In the genomic region with DNA sequence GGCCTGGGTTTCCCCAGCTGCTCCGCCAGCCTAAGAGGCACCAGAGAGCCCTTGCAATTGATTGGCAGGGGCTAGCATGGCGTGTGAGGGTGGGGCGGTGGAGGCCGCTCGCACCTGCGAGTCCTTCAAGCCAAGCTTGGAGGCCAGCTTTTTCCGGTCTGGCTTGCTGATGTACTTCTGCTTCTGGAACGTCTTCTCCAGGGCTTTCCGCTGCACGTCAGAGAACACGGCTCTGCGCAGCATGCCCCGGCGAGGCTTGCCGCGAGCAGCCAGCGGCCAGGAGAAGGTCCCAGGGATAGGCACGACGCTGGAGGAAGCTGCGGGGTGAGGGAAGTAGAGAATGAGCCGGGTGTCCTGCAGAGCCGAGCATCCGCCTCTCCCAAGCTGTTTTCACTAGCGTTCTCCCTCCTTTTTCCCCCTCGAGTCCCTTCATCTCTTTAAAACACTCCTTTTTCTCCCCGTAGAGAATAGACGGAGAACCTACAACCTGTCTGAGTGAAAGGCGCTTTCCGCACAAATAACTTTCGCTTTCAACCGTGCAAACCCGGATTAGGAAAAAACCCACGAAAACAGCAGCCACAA, we compare ENCODE assay signal across 9 mouse cellular contexts. TPM values are rescaled to one million over a fixed set of nuclear protein-coding genes. Genes with fewer than 3 reads are reported as not detected.
A peak's percentile ranks its signal among the peaks of the same experiment; 100 is the strongest.
DNase-seq lines count a peak whose midpoint lies in the region; ATAC-seq and TF ChIP-seq lines count a peak whose summit lies in the region.
"Had no signal": no experiment of that assay in that cellular context is flagged by ENCODE, and none has a peak within 500 bp of the region (broad histone marks: within the 10 kb centered on the region; RNA-seq: fewer than 3 reads in every experiment).

No protein-coding gene starts in this region.

- TF ChIP-seq CTCF in left cerebral cortex, adult 2 months (IDR thresholded peaks at IDR 0.05) = no peak
- TF ChIP-seq CTCF in liver, postnatal 0 days (IDR thresholded peaks at IDR 0.05; ENCODE audit: low read depth) = no peak

- TF ChIP-seq EP300 in liver, postnatal 0 days (IDR thresholded peaks at IDR 0.05; ENCODE audit: low read depth) = no peak

- H3K9me3 ChIP-seq in embryonic facial prominence, embryonic 10.5 days = no peaks in the 10 kb centered on the region
- H3K9me3 ChIP-seq in hindbrain, embryonic 14.5 days (ENCODE audit: control insufficient read depth, low read length) = no peaks in the 10 kb centered on the region
- H3K9me3 ChIP-seq in liver, postnatal 0 days (ENCODE audit: low read length) = no peaks in the 10 kb centered on the region
- H3K9me3 ChIP-seq in neural tube, embryonic 15.5 days (replicated peaks) = no peaks in the 10 kb centered on the region

- H3K27ac ChIP-seq in left cerebral cortex, adult 2 months = no peak overlapping the region
- peak overlapping the region; percentile 19; the same call in 1 of the 2 replicates for H3K27ac ChIP-seq in embryonic facial prominence, embryonic 10.5 days (replicated peaks)
- H3K27ac ChIP-seq in hindbrain, embryonic 14.5 days = no peak overlapping the region
- H3K27ac ChIP-seq in liver, postnatal 0 days (ENCODE audit: low read depth) = no peak overlapping the region
- H3K27ac ChIP-seq in neural tube, embryonic 15.5 days (replicated peaks) = no peak overlapping the region

- WGBS in embryonic facial prominence, embryonic 10.5 days = under 1% methylated on average over 33 of the region's 33 CpGs
- WGBS in hindbrain, embryonic 14.5 days = under 1% methylated on average over 33 of the region's 33 CpGs
- WGBS in liver, postnatal 0 days (ENCODE audit: insufficient replicate concordance) = 1% methylated on average over 33 of the region's 33 CpGs
- WGBS in neural tube, embryonic 15.5 days = under 1% methylated on average over 33 of the region's 33 CpGs

- H3K36me3 ChIP-seq in embryonic facial prominence, embryonic 10.5 days (replicated peaks) = no peaks in the 10 kb centered on the region
- no peaks in the 10 kb centered on the region for H3K36me3 ChIP-seq in hindbrain, embryonic 14.5 days (replicated peaks; ENCODE audit: control insufficient read depth, insufficient read depth)
- no peaks in the 10 kb centered on the region for H3K36me3 ChIP-seq in liver, postnatal 0 days (replicated peaks; ENCODE audit: insufficient read depth, low read length)
- no peaks in the 10 kb centered on the region for H3K36me3 ChIP-seq in neural tube, embryonic 15.5 days

- H3K4me3 ChIP-seq in left cerebral cortex, adult 2 months = peak overlapping the region; percentile 34
- H3K4me3 ChIP-seq in embryonic facial prominence, embryonic 10.5 days = peak overlapping the region; percentile 45
- H3K4me3 ChIP-seq in hindbrain, embryonic 14.5 days (replicated peaks; ENCODE audit: low read length) = peak overlapping the region; percentile 13
- peak overlapping the region; percentile 51 for H3K4me3 ChIP-seq in liver, postnatal 0 days (ENCODE audit: low read depth, low read length)
- H3K4me3 ChIP-seq in neural tube, embryonic 15.5 days (replicated peaks) = peak overlapping the region; percentile 27

- DNase-seq in left cerebral cortex, adult 2 months (ENCODE audit: extremely low spot score in 1 of 2, low spot score in 2 of 2) = no peak
- no peak for DNase-seq in left cerebral cortex, postnatal 14 days (ENCODE audit: low spot score in 2 of 2)
- peak; percentile 66 for DNase-seq in embryonic facial prominence, embryonic 10.5 days (ENCODE audit: low spot score)
- DNase-seq in hindbrain, embryonic 14.5 days (ENCODE audit: low spot score) = no peak
- peak; percentile 50 for DNase-seq in liver, postnatal 0 days
- DNase-seq in left cerebral cortex, postnatal 10 days (ENCODE audit: extremely low spot score in 1 of 2, low spot score in 2 of 2) = no peak
- DNase-seq in left cerebral cortex, adult 9 months (ENCODE audit: low spot score in 2 of 2) = no peak

- ATAC-seq in hindbrain, embryonic 14.5 days (ENCODE audit: low FRiP score) = no peak
- ATAC-seq in liver, postnatal 0 days = peak; percentile 64
- no peak for ATAC-seq in neural tube, embryonic 15.5 days (ENCODE audit: low FRiP score)

- no peak overlapping the region for H3K9ac ChIP-seq in hindbrain, embryonic 14.5 days
- 0 out of 2 replicates have a peak overlapping the region, but pooled peaks have one; percentile 1 for H3K9ac ChIP-seq in liver, postnatal 0 days (replicated peaks)
- no peak overlapping the region for H3K9ac ChIP-seq in neural tube, embryonic 15.5 days (replicated peaks)

- H3K4me2 ChIP-seq in hindbrain, embryonic 14.5 days (replicated peaks) = peak overlapping the region; percentile 34
- H3K4me2 ChIP-seq in liver, postnatal 0 days (ENCODE audit: low read depth, low read length) = peak overlapping the region; percentile 76
- H3K4me2 ChIP-seq in neural tube, embryonic 15.5 days = peak overlapping the region; percentile 41

- intact Hi-C loops in left cerebral cortex, adult 2 months (cut with DNase I) = no loop called here
- intact Hi-C loops in left cerebral cortex, postnatal 14 days (cut with DNase I) = no loop called here
- intact Hi-C loops in left cerebral cortex, postnatal 10 days (cut with DNase I) = no loop called here

- peaks cover 100% of the 10 kb centered on the region for H3K27me3 ChIP-seq in embryonic facial prominence, embryonic 10.5 days (replicated peaks; ENCODE audit: low read depth, poor library complexity, severe bottlenecking)
- H3K27me3 ChIP-seq in hindbrain, embryonic 14.5 days (ENCODE audit: control insufficient read depth, insufficient read depth, low read length) = peaks cover 95% of the 10 kb centered on the region
- H3K27me3 ChIP-seq in liver, postnatal 0 days (ENCODE audit: insufficient read depth, low read length) = peaks cover 78% of the 10 kb centered on the region
- peaks cover 86% of the 10 kb centered on the region for H3K27me3 ChIP-seq in neural tube, embryonic 15.5 days (replicated peaks)

- peaks cover 43% of the 10 kb centered on the region for H3K4me1 ChIP-seq in embryonic facial prominence, embryonic 10.5 days
- peaks cover 11% of the 10 kb centered on the region; the same call in 1 of the 2 replicates for H3K4me1 ChIP-seq in hindbrain, embryonic 14.5 days (replicated peaks; ENCODE audit: control insufficient read depth, insufficient read depth, low read length)
- H3K4me1 ChIP-seq in liver, postnatal 0 days (ENCODE audit: insufficient read depth) = peaks cover 10% of the 10 kb centered on the region
- H3K4me1 ChIP-seq in neural tube, embryonic 15.5 days = peaks cover 11% of the 10 kb centered on the region

RNA-seq across cellular contexts. Expression of a gene that starts 3.2 kb away (rescaled TPM):
- total RNA-seq in left cerebral cortex, adult 2 months (2021) = not detected
- total RNA-seq in left cerebral cortex, postnatal 14 days (2021) = not detected
- polyA plus RNA-seq in embryonic facial prominence, embryonic 10.5 days (2016; fragmentation: Nextera tagmentation; extraction: Ambion mirVana) = 5.1 and 22.0 TPM in 2 replicates
- polyA plus RNA-seq in hindbrain, embryonic 14.5 days (2014; fragmentation: Nextera tagmentation; extraction: Ambion mirVana) = 1.3 and 12.9 TPM in 2 replicates
- polyA plus RNA-seq in liver, postnatal 0 days (2015; fragmentation: Nextera tagmentation; extraction: Ambion mirVana) = not detected in 2 replicates
- 1.4 and 1.6 TPM in 2 replicates for polyA plus RNA-seq in neural tube, embryonic 15.5 days (2015; fragmentation: Nextera tagmentation; extraction: Ambion mirVana)
- total RNA-seq in left cerebral cortex, postnatal 10 days (2021) = not detected
- total RNA-seq: adrenal gland, adult 18-20 months had no signal

Comparison
In these comparisons a context has a peak if more than half of its experiments do, and no peak if none do; other contexts are left out.
1. DNase-seq: peak in embryonic facial prominence, embryonic 10.5 days (single experiment) and liver, postnatal 0 days (single experiment); none in left cerebral cortex, adult 2 months (0 of 2), left cerebral cortex, postnatal 14 days (0 of 2), hindbrain, embryonic 14.5 days (single experiment), left cerebral cortex, postnatal 10 days (0 of 2) and left cerebral cortex, adult 9 months (0 of 2).
2. Peak in every context shown above with its lines, with median percentiles within 50 percentile points of each other: H3K4me3 ChIP-seq and H3K4me2 ChIP-seq.